Mouse (Mus musculus) intestine, embryonic 14.5 days (tissue): ENCODE results near the gene E2f1. TPM values are rescaled to one million over a fixed set of nuclear protein-coding genes. Genes with fewer than 3 reads are reported as not detected.

Experiments
- ATAC-seq: fragments of 200-750 bp; cut with Nextera tagmentation; replicated peaks from 2 replicates; pipeline ENCODE4 v1.8.0; 2017; ENCODE audit warnings: low read depth, moderate number of reproducible peaks, moderate TSS enrichment, moderate library complexity; ENCODE audit not compliant: low FRiP score, low TSS enrichment
- DNase-seq: peaks from one replicate; pipeline ENCODE4 v3.0.0-alpha.2; 2018; ENCODE audit warnings: low spot score
- H3K27ac ChIP-seq: fragments of 300-500 bp; sonication (generic); 2 replicates; pipeline ENCODE4 v1.5.1; 2014; ENCODE audit warnings: low read depth, mild to moderate bottlenecking, control low read depth
- H3K27me3 ChIP-seq: fragments of 300-500 bp; sonication (generic); replicated peaks from 2 replicates; pipeline ENCODE4 v1.6.1; 2014; ENCODE audit warnings: low read length, control low read depth; ENCODE audit not compliant: control insufficient read depth, insufficient read depth
- H3K36me3 ChIP-seq: fragments of 300-500 bp; sonication (generic); 2 replicates; pipeline ENCODE4 v1.6.1; 2014; ENCODE audit warnings: low read length, control low read depth; ENCODE audit not compliant: control insufficient read depth, insufficient read depth
- H3K4me1 ChIP-seq: fragments of 300-500 bp; sonication (generic); replicated peaks from 2 replicates; pipeline ENCODE4 v1.6.1; 2014; ENCODE audit warnings: low read length, control low read depth, mixed read lengths; ENCODE audit not compliant: control insufficient read depth, insufficient read depth
- H3K4me2 ChIP-seq: fragments of 300-500 bp; sonication (generic); 2 replicates; pipeline ENCODE4 v1.6.1; 2014; ENCODE audit warnings: low read length
- H3K4me3 ChIP-seq: fragments of 300-500 bp; sonication (generic); 2 replicates; pipeline ENCODE4 v1.5.1; 2014; ENCODE audit warnings: low read depth, low read length, control low read depth, mixed read lengths
- H3K9ac ChIP-seq: fragments of 300-500 bp; sonication (generic); 2 replicates; pipeline ENCODE4 v1.6.1; 2014; ENCODE audit warnings: mild to moderate bottlenecking, low read length
- H3K9me3 ChIP-seq: fragments of 300-500 bp; sonication (generic); 2 replicates; pipeline ENCODE4 v1.6.1; 2016; ENCODE audit warnings: low read length, control low read depth; ENCODE audit not compliant: control insufficient read depth
- WGBS: fragments of 180-500 bp; shearing (Covaris S2); extraction: QIAGEN DNeasy Blood & Tissue Kit; methylation state at CpG from one replicate; pipeline ENCODE4 v1.1.7; 2014; 5-methylcytosine and 5-hydroxymethylcytosine counted together
- polyA plus RNA-seq: library from polyadenylated mRNA; unstranded; fragments of >200 nt; fragmentation: Nextera tagmentation; extraction: Ambion mirVana; gene quantifications from 2 replicates; pipeline ENCODE4 v1.2.1, GENCODE M21; 2014

Gene E2f1
- polyA plus RNA-seq, 1 experiment from 2014 or later: 10.7 TPM

DNA sequence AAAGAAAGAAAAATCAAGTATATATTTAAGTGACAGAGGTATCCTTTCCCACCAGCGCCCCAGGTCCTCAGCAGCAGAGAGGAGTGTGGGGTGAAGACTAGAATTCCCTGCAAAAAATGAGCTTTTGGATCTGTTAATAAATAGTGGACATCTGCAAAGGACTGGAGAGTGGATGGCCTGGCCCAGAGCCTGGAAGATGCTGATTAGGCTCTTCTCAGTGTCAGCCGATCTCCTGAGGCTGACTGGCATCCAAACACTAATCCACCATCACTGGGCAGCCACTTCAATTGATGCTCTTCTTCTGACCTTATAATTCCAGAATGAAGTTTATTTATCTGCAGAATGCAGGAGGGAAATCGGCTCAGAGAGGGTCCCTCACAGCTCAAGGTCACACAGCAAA lies 3.3 kb upstream of the E2f1 start:
- DNase-seq: no peak
- 76% methylated on average over 3 of the region's 3 CpGs for WGBS
- H3K36me3 ChIP-seq: no peaks in the 10 kb centered on the region
- no peak overlapping the region for H3K27ac ChIP-seq
- ATAC-seq: no peak
- no peak overlapping the region for H3K4me2 ChIP-seq
- H3K9ac ChIP-seq: no peak overlapping the region
- H3K27me3 ChIP-seq: no peaks in the 10 kb centered on the region
- no peak overlapping the region for H3K4me3 ChIP-seq
- H3K9me3 ChIP-seq: no peaks in the 10 kb centered on the region
- H3K4me1 ChIP-seq: peaks cover 19% of the 10 kb centered on the region

DNA sequence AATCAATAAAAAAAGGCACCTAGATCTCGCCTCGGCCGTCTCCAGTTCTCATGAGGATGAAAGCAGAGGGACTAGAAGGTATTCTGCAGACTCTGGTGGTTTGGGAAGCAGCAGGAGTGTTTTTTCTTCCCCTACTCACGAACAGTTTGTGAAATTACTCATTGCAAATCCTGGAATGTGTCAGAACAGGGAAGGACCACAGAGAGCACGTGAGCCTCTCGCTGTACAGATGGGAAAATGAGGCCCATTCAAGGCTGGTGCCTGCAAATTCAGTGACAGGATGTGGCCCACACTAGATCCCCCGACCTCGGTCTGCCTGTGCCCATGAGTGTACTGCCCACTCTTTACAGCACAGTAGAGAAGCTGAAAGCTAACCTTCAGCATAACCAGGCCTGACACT lies 2.3 kb upstream of the E2f1 start:
- Histone ChIP-seq H3K9me3 (no peaks in the 10 kb centered on the region), H3K4me1 (peaks cover 26% of the 10 kb centered on the region), H3K9ac (no peak overlapping the region), H3K4me3 (no peak overlapping the region), H3K27ac (no peak overlapping the region), H3K27me3 (no peaks in the 10 kb centered on the region), H3K36me3 (no peaks in the 10 kb centered on the region), H3K4me2 (no peak overlapping the region)
- DNase-seq: no peak
- 58% methylated on average over 8 of the region's 8 CpGs for WGBS
- no peak for ATAC-seq

DNA sequence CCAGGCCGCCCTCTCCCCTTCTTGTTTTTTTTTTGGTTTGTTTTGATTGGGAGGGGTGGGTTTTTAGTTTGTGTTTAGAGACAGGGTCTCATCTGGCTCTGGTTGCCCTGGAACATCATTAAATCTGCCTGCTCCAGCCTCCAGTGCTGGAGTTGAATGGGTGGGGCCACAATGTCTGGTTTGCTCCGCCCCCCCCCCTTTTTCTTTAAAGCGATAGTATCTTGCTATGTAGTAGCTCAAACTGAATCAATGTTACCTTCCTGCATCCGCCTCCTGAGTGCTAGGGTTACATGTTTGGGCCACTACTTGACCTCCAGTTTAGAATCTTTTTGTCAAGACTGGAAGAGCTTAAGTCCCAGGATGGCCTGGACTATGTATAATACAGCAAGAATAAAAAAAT lies 1.6 kb upstream of the E2f1 start:
- H3K9ac ChIP-seq: no peak overlapping the region
- peaks cover 26% of the 10 kb centered on the region for H3K4me1 ChIP-seq
- H3K36me3 ChIP-seq: no peaks in the 10 kb centered on the region
- WGBS: 84% methylated on average over 4 of the region's 4 CpGs
- no peak overlapping the region for H3K4me3 ChIP-seq
- no peak overlapping the region for H3K27ac ChIP-seq
- H3K27me3 ChIP-seq: no peaks in the 10 kb centered on the region
- ATAC-seq (no peak), DNase-seq (no peak)
- H3K9me3 ChIP-seq: no peaks in the 10 kb centered on the region
- no peak overlapping the region for H3K4me2 ChIP-seq

DNA sequence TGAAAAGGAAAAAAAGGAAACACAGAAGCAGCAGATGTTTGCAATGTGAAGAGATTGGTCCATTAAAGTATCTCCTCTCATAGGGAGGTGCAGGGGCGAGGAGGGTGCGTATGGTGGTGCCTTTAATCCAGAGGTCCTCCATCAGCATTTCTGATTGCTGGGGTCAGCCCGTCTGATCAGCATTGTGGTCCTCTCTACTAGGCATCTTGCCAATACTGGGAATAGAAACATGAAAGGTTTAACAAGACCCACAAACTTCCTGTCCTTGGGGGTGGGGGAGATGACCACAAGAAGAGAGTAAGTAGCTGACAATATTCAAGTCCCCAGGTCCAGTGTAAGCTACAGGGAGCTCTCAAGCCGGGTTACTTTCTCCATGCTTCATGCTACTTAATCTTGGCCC lies 974 bp upstream of the E2f1 start:
- H3K9ac ChIP-seq: no peak overlapping the region
- 61% methylated on average over 4 of the region's 4 CpGs for WGBS
- H3K36me3 ChIP-seq: no peaks in the 10 kb centered on the region
- peak overlapping the region; percentile 77; the same call in 1 of the 2 replicates for H3K4me2 ChIP-seq
- DNase-seq (no peak), ATAC-seq (no peak)
- no peaks in the 10 kb centered on the region for H3K9me3 ChIP-seq
- no peaks in the 10 kb centered on the region for H3K27me3 ChIP-seq
- H3K4me3 ChIP-seq: no peak overlapping the region
- H3K27ac ChIP-seq: no peak overlapping the region; the same call in 1 of the 2 replicates
- H3K4me1 ChIP-seq: peaks cover 26% of the 10 kb centered on the region

DNA sequence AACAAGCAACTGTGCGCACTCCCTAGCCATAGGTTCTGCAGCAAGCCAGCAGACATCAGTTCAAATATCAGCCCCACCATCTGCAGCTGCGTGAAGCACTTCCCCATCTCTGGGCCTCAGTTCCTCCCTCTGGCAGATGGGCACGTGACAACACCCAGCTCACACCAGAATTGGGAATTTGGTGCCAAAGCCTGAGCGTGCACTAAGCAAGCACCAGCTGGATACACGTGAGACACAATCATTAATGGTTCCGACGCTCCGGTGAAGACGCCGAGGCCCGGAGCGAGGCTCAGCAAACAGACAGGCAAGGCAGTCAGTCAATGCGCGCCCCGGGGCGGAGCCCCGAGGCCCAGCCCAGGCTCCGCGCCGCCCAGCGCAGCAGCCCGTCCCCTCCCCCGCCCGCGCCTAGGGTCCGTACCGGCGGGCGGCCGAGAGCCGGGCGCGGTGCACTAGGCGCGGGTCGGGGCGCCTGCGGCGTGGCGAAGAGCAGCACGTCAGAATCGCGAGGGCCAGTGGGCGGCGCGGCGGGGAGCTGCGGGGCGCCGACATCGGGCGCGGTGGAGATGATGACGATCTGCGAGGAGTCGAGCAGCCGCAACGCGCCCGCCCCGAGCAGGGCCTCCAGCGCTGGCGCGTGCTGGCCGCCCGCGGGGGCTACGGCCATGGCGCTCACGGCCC lies 482 bp downstream of the E2f1 start:
- H3K27ac ChIP-seq: peak overlapping the region; percentile 93
- peaks cover 5% of the 10 kb centered on the region; the same call in 1 of the 2 replicates for H3K36me3 ChIP-seq
- peak overlapping the region; percentile 74 for H3K4me3 ChIP-seq
- DNase-seq (peak; percentile 89), ATAC-seq (peak; percentile 82)
- H3K4me1 ChIP-seq: peaks cover 26% of the 10 kb centered on the region
- H3K9ac ChIP-seq: peak overlapping the region; percentile 75
- no peaks in the 10 kb centered on the region for H3K27me3 ChIP-seq
- WGBS: under 1% methylated on average over 62 of the region's 70 CpGs
- H3K4me2 ChIP-seq: peak overlapping the region; percentile 77
- H3K9me3 ChIP-seq: no peaks in the 10 kb centered on the region

DNA sequence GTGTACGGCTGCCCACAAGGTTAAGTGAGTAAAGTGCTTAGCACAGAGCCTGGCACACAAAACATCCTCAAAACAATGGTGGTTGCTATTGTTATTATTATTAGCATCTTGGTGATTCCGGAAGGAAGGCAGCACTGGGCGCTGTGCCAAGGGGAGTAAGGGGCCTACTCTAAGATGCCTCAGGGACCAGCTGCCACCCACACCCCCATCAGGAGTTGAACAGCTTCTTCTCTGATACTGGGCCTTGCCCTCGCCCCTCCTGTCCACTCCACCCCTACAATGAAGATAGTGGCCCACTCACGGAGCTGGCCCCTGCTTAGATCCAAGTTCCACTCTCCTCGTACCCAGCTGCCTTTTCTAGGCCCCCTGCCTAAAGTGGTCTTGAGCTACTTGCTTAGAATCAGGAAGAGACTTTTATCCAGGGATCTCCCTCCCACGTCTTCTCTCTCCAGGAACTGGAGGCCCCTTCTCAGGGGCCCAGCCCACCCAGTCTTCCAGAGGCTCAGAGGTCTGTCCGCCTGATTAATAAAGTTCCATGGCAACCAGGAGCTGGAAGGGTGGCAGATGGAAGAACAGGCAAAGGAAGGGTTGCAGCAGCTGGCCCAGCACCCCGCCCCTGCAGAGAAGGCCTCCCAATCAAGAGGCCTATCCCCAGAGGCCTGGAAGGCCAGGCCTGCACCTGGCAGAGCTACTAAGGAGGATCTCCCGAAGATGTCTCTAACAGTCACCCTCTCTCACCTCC lies 1.2 kb downstream of the E2f1 start:
- peak; percentile 1; the same call in 1 of the 2 replicates for ATAC-seq
- Histone ChIP-seq H3K36me3 (peaks cover 12% of the 10 kb centered on the region; the same call in 1 of the 2 replicates), H3K4me2 (peak overlapping the region; percentile 77), H3K27me3 (no peaks in the 10 kb centered on the region), H3K27ac (peak overlapping the region; percentile 93), H3K9ac (peak overlapping the region; percentile 75), H3K4me1 (peaks cover 26% of the 10 kb centered on the region), H3K9me3 (no peaks in the 10 kb centered on the region), H3K4me3 (peak overlapping the region; percentile 74)
- DNase-seq: peak; percentile 87
- WGBS: 18% methylated on average over 10 of the region's 10 CpGs

DNA sequence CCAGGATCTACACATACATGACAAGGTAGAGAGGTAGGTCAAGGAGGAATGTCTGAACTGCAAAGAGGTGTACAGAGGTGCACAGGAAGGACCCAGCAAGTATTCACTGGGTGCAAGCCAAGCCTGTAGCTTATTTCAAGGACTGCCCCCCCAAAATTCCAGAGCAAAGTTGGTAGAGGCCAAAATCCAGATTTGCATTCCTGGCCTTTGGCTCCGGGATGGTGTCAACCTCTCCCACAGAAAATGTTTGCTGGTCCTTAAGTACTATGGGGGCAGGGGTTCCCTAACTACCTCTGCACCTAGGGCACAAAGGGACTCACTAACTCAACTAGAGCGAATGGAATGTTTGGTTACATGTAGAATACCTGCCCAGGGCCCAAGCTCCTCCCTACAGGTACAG lies 1.9 kb downstream of the E2f1 start:
- no peak for ATAC-seq
- peak overlapping the region; percentile 75 for H3K9ac ChIP-seq

DNA sequence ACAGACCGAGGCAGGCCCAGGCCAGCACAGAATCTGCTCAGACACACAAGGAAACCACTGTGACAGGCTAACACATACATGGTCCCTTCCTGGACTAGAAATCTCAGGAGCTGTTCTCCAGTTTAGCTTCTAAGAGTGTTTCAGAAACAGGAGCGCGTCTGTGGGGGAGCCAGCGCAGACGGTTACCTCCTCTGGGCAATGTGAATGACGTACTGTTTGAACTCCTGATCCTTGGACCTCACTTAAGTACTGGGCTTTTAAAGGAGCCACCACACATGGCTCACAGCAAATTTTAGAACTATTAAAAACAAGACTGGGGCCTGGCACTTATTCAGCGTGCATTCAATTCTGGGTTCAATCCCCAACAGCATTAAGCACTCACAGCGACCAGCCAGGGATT lies 3.1 kb downstream of the E2f1 start:
- Histone ChIP-seq H3K9ac (no peak overlapping the region), H3K9me3 (no peaks in the 10 kb centered on the region), H3K27me3 (no peaks in the 10 kb centered on the region), H3K27ac (no peak overlapping the region), H3K4me3 (no peak overlapping the region), H3K4me1 (peaks cover 19% of the 10 kb centered on the region), H3K36me3 (peaks cover 28% of the 10 kb centered on the region), H3K4me2 (no peak overlapping the region)
- ATAC-seq (no peak), DNase-seq (no peak)
- 50% methylated on average over 8 of the region's 8 CpGs for WGBS

More for the DNA sequence above, 1.9 kb downstream of the E2f1 start:
- peaks cover 26% of the 10 kb centered on the region for H3K4me1 ChIP-seq
- H3K4me3 ChIP-seq: peak overlapping the region; percentile 74
- peak overlapping the region; percentile 93; the same call in 1 of the 2 replicates for H3K27ac ChIP-seq
- peaks cover 17% of the 10 kb centered on the region; the same call in 1 of the 2 replicates for H3K36me3 ChIP-seq
- no peaks in the 10 kb centered on the region for H3K9me3 ChIP-seq
- H3K27me3 ChIP-seq: no peaks in the 10 kb centered on the region
- peak overlapping the region; percentile 77 for H3K4me2 ChIP-seq
- 57% methylated on average over 2 of the region's 2 CpGs for WGBS
- no peak for DNase-seq
